Mouse (Mus musculus): ENCODE measurements around the gene Trank1.

The Trank1 gene

DNA sequence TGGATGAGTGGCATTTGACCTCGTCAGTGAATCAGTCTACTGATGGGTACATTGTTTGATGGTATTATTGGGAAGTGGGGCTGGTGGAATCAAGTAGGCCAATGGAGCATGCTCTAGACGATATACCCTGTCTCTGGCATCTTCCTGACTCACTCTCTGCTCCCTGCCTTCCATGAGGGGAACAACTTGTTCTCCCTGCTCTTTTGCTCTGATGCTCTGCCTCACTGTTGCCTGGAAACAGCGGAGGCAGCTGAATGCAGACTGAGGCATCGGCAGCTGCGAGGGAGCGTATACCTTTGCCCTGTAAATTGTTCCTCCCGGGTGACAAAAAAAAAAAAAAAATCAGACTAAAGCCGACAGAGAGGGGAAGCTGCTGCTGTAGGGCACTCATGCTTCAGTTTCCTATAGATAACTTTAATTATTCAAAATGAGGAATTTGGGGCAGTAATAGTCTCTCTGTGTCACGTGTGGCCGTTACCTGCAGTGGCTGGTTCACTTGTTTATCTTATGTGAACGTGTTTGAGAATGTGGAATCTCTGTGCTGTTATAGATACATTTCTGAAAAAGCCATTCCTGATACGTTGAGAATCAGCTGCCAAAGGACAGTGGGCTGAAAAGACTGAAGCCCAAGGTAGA lies 9.2 kb upstream of the Trank1 start:
- in situ Hi-C loops (cut with MboI, MseI) = no loop called here

DNA sequence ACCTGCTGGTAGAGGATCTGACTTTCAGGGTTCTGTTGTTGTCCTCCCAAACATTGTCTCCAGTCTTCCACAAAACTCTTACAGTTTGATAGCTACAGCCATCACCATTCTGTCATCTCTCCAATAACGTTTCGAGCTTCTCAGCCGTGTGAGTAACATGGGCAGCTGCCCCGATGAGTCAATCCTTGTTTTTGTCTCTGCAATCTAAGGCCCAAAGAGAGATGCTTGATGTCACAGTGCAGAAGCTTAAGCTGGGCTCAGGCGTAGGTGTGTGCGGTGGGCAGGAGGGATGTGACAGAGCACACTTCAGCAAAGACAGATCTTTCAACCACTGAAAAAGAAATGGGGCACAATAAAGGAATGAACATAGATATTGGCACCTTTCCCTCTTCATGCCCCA lies 7.5 kb upstream of the Trank1 start:
- in situ Hi-C loops (cut with MboI, MseI) = no loop called here

- in situ Hi-C loops (cut with MboI, MseI) = no loop called here
These were observed 5.4 kb upstream of the Trank1 start for GRCm38 (mm10) chr9:111306142-111306541.

DNA sequence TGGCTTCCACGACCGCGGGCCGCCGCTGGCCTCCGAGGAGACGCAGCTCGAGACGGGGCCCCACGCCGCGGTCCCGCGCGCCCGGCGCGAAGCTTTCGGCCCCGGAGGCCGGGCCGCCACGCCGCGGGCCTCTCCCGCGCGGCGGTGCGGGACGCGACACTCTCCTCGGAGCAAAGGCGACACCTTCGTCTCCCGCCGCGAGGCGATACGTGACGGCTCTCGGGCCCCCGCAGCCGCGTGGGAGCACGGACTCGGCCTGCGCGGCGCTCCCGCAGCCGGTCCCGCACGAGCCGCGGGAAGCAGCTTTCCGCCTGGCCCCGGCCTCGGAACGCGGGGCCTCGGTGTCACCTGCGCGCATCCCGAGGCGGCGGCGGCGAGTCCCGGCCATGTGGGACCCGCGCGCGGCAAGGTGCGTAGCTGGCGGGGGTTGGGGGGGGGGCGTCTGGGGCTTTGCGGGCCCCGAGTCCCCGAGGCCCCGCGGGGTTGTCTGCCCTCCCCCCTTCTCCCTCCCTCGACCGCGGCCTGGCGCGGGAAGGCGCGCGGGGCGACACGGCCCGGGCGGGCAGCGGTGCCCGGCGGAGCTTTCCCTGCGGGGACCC lies 403 bp downstream of the Trank1 start:
- in situ Hi-C loops (cut with MboI, MseI) = no loop called here

DNA sequence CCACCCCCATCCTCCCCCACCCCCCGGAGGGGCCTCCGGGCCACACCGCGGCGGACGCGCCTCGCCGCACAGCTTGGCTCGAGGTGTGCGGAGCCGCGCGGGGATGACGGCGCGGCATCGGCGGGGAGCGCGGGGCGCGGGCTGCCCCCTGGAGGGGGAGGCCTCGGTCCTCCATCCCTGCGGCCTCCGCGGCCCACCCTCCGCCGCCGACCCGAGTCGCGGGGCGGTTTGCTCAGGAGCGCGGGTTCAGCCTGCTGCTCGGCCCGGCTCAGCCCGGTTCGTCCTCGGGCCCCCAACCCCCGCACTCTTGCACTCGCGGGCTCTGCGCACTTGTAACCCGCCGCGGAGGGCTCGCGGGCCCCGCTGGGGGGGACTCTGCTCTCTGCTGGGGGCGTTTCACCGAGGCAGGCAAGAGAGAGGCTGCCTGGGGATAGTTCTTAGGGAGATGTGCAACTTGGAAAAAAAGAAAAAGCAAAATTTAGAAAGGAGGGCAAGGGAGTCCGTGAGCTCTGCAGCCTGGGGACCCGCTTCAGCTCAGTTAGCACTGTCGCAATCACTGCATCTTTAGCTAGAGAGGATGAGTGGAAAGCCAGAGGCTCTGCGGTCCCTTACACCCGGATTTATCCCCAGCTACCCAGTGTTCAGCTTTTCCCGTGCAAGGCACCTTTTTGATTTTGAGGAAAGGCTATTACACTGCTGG lies 1.1 kb downstream of the Trank1 start:
- in situ Hi-C loops (cut with MboI, MseI) = no loop called here

DNA sequence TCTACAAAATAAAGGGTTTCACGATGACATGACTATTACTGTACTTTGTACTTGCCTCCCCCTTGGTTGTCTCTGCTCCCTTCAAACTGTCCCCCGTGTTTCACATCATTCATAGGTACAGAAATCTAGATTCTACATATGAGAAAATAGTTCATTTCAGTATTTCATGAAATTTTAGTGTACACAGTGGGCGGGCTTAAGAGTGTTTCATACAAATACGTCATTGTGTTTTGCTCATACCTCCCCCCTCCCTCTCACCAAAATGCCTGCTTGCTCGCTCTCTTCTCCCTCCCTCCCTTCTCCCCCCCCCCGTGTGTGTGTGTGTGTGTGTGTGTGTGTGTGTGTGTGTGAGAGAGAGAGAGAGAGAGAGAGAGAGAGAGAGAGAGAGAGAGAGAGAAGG lies 1.8 kb downstream of the Trank1 start:
- in situ Hi-C loops (cut with MboI, MseI) = no loop called here

GRCm38 (mm10) chr9:111313793-111314192 lies 2.3 kb downstream of the Trank1 start:
- in situ Hi-C loops (cut with MboI, MseI) = no loop called here

- in situ Hi-C loops (cut with MboI, MseI) = no loop called here
These were observed 2.7 kb downstream of the Trank1 start for GRCm38 (mm10) chr9:111314219-111314618.

- in situ Hi-C loops (cut with MboI, MseI) = no loop called here
These were observed 9.4 kb downstream of the Trank1 start for GRCm38 (mm10) chr9:111320912-111321311.

- in situ Hi-C loops (cut with MboI, MseI) = no loop called here
These were observed 13.3 kb downstream of the Trank1 start for GRCm38 (mm10) chr9:111324881-111325280.

DNA sequence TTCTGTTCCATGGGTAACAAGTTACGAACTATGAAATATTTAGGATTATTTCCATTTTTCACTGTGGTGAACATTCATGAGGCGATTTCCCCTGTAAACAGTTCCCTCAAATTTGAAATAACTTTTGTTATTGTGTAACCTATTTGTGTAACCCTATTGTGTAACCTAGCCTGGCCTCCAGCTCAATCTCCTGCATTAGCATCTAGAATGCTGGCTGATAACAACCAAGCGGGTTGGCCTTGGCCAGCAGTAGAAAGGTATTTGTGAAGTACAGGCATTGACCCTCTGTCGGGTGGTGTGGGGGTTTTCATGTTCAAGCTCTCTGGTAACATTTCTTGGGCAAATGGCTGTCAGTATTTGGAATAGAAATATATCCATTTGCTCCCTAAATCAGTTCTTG lies 18.3 kb downstream of the Trank1 start:
- in situ Hi-C loops (cut with MboI, MseI) = no loop called here

DNA sequence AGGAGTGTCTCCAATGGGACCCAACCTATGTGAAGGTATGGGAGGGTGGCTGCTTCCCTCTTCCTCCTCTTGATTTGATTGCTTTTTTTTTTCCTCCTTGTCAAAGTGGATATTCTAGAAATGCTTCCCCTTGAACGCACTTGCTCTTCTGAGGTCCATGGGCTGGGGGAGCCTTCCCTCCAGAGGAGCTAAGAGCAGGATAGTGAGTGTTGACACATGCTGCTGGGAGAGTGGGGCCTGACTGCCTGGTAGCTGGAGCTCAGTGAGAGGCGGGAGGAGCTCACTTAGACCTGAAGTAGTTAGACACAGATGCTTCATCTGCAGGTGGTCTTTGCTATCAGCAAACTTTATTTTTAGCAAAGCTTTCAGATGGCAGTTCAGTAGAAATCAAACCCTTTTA lies 22.3 kb downstream of the Trank1 start:
- in situ Hi-C loops (cut with MboI, MseI) = no loop called here

DNA sequence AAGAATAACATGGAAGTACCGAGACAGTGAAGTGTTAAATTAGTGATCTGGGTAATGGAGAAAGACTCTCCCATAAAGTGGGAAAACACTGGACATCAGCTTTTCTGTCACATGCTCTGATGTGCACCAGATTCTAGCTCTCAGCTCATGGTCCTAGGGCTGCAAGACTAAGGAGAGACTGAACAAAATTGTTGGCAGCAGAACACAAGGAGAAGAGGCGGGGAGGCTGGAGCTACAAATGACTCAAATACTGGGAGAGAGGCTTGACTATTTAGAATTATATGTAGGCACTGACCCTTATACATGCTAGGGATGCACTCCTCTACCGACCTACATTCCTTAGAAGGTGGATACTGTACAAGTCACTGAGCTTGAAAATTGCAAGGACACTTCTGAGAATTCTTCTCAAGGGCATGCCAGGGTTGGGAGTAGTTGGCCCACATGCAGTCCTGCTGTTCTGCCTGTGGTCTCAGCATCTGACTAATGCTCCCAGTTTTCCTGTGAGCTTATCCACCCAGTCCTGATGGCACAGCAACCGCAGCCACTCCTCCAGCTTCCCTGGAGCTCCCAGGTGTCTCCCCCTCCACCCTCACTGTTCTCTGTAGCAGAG lies 23.1 kb downstream of the Trank1 start:
- in situ Hi-C loops (cut with MboI, MseI) = no loop called here

DNA sequence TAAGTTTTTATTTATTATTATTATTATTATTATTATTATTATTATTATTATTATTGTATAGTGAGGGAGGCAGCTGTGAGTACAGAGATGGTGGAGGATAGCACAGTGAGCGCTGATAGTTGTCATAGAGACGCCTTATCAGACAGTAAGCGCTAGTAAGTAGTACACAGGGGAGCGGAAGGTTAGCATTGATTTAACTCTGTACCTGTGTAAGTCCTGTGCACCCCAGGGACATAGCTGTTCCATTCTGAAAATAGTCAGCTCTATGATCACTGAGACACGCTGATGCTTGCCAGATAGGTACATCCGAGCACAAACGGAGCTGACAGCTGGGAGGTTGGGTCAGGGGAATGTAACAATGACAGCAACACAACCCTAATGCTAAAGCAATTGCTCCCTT lies 39.7 kb downstream of the Trank1 start:
- in situ Hi-C loops (cut with MboI, MseI) = no loop called here

DNA sequence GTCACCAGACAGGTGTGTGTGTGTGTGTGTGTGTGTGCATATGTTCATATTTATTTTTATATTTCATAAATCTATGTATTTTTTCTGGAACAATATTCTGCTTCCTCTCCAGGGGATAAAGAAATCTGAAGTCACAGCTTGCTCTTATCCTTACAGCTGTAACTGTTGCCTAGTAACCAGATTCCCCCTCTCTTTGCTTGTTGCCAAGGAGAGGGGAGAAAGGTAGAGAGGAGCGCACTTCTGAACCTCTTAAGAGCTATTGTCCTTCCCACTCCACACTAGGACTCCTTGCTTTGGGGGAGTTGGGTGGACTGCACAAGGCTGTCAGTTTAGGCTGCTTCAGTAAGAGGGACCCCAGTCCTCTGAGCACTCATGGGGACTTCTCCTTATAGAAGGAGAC lies 40.1 kb downstream of the Trank1 start:
- in situ Hi-C loops (cut with MboI, MseI) = no loop called here

DNA sequence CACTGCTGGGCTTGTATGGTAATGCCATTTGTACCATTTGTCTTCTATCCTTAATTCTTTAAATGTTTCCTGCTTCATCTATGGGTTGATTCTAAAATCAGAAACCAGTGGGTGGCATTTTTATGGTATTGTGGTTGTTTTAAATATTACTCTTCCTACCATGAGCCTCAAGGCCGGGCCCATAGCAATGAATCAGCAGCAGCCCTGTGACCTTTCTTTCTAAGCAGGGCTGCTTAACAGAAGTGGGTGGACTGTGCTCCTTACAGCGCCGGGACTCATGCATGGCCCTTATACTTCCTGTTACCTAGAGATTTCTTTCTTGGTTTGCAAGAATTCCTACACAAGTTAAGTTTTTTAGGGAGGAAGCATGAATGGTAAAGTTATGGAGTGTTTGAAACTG lies 41.1 kb downstream of the Trank1 start:
- in situ Hi-C loops (cut with MboI, MseI) = no loop called here

GRCm38 (mm10) chr9:111355041-111355440 lies 43.5 kb downstream of the Trank1 start:
- in situ Hi-C loops (cut with MboI, MseI) = no loop called here

- in situ Hi-C loops (cut with MboI, MseI) = no loop called here
These were observed 44.8 kb downstream of the Trank1 start for GRCm38 (mm10) chr9:111356386-111356785.

GRCm38 (mm10) chr9:111363656-111364055 lies 52.1 kb downstream of the Trank1 start:
- in situ Hi-C loops (cut with MboI, MseI) = no loop called here

DNA sequence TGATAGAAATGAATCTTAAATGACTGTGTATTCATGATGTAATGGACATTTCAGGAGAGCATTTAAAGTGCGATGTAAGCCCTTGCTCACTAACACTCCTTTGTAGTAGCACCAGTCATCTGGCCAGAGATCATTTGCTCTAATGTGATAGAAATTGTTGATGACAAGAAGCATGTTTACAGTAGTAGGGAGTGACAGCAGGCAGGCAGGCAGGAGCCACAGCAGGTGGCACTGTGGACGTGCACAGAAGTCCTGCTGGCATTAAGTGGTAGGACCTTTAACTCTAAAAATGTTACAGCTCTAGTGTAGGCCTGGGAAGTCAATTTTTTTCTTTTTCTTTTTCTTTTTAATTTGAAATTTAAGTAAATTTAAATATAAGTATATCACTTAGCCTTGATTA lies 56.2 kb downstream of the Trank1 start:
- in situ Hi-C loops (cut with MboI, MseI) = no loop called here

- in situ Hi-C loops (cut with MboI, MseI) = no loop called here
These were observed 60.5 kb downstream of the Trank1 start for GRCm38 (mm10) chr9:111372079-111372478.

DNA sequence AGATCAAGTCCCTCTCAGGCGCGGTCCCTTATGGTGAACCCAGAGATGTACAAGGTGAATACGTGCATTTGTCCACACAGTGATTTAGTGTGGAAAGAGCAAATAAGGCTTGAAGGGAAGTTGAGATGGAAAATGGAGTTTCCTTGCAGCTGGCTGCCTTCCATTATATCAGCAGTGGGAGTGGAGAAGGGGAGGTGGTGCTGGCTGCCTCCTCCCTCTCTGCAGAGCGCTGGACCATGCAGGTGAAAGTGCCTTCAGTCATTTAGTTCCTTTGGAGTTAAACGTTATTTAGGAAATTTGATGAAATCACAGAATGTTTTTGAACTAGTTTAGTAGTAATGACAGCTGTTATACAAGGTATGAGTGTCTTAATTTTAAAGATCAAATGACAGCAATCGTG lies 66.3 kb downstream of the Trank1 start:
- in situ Hi-C loops (cut with MboI, MseI) = no loop called here

Measured in regulatory T cell (primary cell).